Mouse (Mus musculus) stomach, embryonic 14.5 days (tissue): ENCODE measurements around the gene Gm20696. TPM values are rescaled to one million over a fixed set of nuclear protein-coding genes. Genes with fewer than 3 reads are reported as not detected.

ENCODE experiments used
- ATAC-seq: fragments of 200-750 bp; cut with Nextera tagmentation; 2 replicates; pipeline ENCODE4 v1.8.0; 2017; ENCODE audit warnings: low read depth, moderate TSS enrichment; ENCODE audit not compliant: insufficient number of reproducible peaks, insufficient read depth, low FRiP score
- H3K27ac ChIP-seq: fragments of 300-500 bp; sonication (generic); 2 replicates; pipeline ENCODE4 v1.5.1; 2014; ENCODE audit warnings: mild to moderate bottlenecking, low read length, moderate library complexity, mixed read lengths
- H3K27me3 ChIP-seq: fragments of 300-500 bp; sonication (generic); 2 replicates; pipeline ENCODE4 v1.6.1; 2014; ENCODE audit warnings: low read length, control low read depth, mixed read lengths; ENCODE audit not compliant: control insufficient read depth, insufficient read depth
- H3K36me3 ChIP-seq: fragments of 300-500 bp; sonication (generic); 2 replicates; pipeline ENCODE4 v1.6.1; 2014; ENCODE audit warnings: mild to moderate bottlenecking, control low read depth, low read length, moderate library complexity, mixed read lengths; ENCODE audit not compliant: control insufficient read depth, insufficient read depth
- H3K4me1 ChIP-seq: fragments of 300-500 bp; sonication (generic); 2 replicates; pipeline ENCODE4 v1.6.1; 2014; ENCODE audit warnings: low read length, control low read depth, mixed read lengths; ENCODE audit not compliant: control insufficient read depth, insufficient read depth
- H3K4me2 ChIP-seq: fragments of 300-500 bp; sonication (generic); replicated peaks from 2 replicates; pipeline ENCODE4 v1.6.1; 2014; ENCODE audit warnings: low read depth, low read length, control low read depth
- H3K4me3 ChIP-seq: fragments of 300-500 bp; sonication (generic); 2 replicates; pipeline ENCODE4 v1.5.1; 2014; ENCODE audit warnings: low read depth, low read length, control low read depth
- H3K9ac ChIP-seq: fragments of 300-500 bp; sonication (generic); replicated peaks from 2 replicates; pipeline ENCODE4 v1.6.1; 2014; ENCODE audit warnings: low read depth, mild to moderate bottlenecking, control low read depth, low read length, moderate library complexity, mixed read lengths
- H3K9me3 ChIP-seq: fragments of 300-500 bp; sonication (generic); 2 replicates; pipeline ENCODE4 v1.6.1; 2016; ENCODE audit warnings: low read depth, low read length, control low read depth; ENCODE audit not compliant: control insufficient read depth
- WGBS: fragments of 180-500 bp; shearing (Covaris S2); extraction: QIAGEN DNeasy Blood & Tissue Kit; methylation state at CpG from one replicate; pipeline ENCODE4 v1.1.7; 2014; 5-methylcytosine and 5-hydroxymethylcytosine counted together
- polyA plus RNA-seq: library from polyadenylated mRNA; unstranded; fragments of >200 nt; fragmentation: Nextera tagmentation; extraction: Ambion mirVana; gene quantifications from 2 replicates; pipeline ENCODE4 v1.2.1, GENCODE M21; 2014

Gene Gm20696
- polyA plus RNA-seq, 1 experiment from 2014 or later: 7.0 TPM

DNA sequence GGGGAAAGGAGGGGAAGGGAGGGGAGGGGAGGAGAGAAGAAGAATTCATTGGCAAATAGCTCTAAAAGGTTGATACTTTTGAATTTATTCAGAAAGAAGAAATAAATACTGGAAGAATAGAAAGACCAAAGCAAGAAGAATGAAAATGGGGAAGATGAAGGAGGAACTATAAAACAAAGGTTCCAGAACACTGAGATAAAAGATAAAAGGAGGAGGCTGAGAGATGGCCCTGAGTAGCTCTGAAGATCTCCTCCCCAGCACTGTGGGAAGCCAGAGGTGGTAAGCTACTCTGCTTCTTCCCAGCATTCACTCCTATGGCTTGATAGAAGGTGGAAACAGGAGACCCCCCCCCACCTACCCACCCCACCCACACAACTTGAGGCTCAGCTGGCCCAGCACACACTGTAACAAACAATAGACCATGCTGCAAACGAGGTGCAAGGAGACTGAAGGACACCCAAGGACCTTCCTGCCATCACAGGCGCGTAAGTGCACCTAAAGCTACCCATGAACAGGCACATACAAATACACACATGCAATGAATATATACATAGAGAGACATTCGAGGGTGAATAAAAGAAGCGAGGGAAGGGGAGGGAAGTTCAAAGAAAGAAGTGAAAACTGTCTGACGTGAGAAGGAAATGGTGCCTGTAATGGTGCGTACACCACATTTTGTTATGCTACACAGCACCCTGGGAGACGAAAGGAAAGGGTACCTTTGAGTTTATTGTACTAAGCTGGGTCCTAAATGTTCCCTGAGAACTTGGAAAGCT is 344.3 kb downstream of the Gm20696 start:
- ATAC-seq: no peak
- no peak overlapping the region for H3K4me3 ChIP-seq
- H3K27me3 ChIP-seq: no peaks in the 10 kb centered on the region
- 78% methylated on average over 8 of the region's 8 CpGs for WGBS
- 0 out of 2 replicates have a peak, but pooled peaks cover 9% of the 10 kb centered on the region for H3K4me1 ChIP-seq
- H3K36me3 ChIP-seq: no peaks in the 10 kb centered on the region
- no peak overlapping the region for H3K4me2 ChIP-seq
- no peak overlapping the region for H3K27ac ChIP-seq
- no peak overlapping the region for H3K9ac ChIP-seq
- no peaks in the 10 kb centered on the region for H3K9me3 ChIP-seq

DNA sequence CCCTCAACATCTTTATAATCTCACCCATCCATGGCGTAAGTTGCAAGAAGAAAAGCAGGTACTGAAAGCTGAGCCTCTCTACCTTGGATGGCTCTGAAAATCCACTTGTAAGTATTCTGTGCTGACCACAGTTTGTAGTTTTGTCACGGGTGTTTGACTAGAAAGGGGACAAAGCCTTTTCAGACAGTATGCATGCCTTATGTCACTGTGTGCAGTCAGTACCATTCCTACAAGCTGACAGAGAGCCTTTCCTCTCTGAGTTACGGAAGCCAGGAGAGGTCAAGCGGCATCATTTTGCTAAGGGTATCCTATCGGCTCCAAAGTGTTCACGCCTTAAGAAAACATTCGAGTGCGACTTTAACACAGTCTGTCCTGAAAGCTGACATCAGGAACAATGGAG is 346.2 kb downstream of the Gm20696 start:
- H3K9ac ChIP-seq: no peak overlapping the region
- no peaks in the 10 kb centered on the region for H3K27me3 ChIP-seq
- 0 out of 2 replicates have a peak, but pooled peaks cover 6% of the 10 kb centered on the region for H3K4me1 ChIP-seq
- H3K9me3 ChIP-seq: no peaks in the 10 kb centered on the region
- H3K4me3 ChIP-seq: no peak overlapping the region
- H3K4me2 ChIP-seq: no peak overlapping the region
- WGBS: 60% methylated on average over 8 of the region's 8 CpGs
- no peak for ATAC-seq
- H3K27ac ChIP-seq: no peak overlapping the region
- H3K36me3 ChIP-seq: no peaks in the 10 kb centered on the region

DNA sequence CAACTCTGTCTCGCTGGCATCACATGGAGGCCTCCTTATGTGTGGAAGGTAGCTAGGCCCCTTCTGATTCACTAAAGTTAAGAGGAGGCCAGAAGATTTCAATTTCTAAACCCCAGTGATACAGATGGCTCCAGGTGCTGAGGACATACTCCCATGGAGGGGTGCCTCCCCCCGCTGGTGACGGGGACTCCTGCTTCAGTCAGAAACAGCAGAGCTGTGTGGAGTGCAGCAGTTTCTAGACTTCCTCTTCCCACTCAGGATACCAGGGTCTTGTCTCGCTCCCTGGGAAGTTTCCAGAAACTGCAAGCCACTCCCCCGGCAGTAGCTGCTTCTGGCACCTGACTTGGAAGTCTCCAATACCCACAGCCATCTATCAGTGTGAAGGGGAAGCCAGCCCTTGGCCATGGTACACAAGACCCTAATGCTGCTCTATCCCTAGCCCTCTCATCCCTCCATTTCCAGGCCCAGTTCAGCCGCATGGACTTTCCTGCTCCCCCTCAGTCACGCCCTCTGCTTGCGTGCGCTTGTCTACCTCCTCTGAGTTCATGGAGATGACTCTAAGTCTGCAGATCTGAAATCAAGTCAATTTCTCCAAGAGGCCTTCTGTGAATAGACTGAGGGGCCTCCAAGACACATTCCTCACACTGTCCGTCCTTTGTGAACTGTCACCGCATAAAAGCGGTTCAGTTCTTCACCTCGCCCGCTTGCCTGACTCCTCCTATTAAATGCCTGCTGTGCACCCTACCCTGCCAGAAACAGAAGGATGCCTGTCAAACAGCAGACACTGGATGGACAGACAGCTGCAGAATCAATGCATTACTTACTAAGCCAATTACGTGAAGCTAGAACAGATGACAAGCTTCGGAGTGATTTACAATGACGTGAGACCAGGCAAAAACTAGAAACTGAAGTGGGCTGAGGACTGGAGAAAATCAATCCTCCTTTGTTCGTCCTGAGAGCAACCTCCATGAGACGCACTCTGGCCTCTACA is 346.9 kb downstream of the Gm20696 start:
- Histone ChIP-seq H3K9ac (no peak overlapping the region), H3K36me3 (no peaks in the 10 kb centered on the region), H3K4me3 (no peak overlapping the region), H3K27ac (no peak overlapping the region), H3K4me2 (no peak overlapping the region), H3K27me3 (no peaks in the 10 kb centered on the region), H3K4me1 (0 out of 2 replicates have a peak, but pooled peaks cover 6% of the 10 kb centered on the region), H3K9me3 (no peaks in the 10 kb centered on the region)
- ATAC-seq: no peak
- WGBS: 72% methylated on average over 19 of the region's 19 CpGs

DNA sequence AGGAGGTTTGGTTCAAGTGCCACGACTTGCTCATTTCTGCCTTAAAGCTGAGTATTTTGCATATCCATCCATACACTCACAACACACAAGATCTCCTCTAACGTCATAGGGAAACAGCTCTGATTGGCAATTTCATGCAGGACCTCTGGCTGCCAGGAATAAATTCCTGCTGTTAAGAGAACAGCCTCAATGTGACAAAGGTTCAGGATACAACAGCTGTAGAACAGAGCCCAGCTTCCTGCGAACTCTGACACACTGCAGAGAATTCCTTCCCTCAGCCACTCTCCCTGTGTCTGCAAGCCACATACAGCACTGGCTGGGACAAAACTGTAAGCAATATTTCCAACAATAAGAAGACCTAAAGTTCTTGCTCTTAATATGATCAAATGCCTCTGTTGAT is 351.9 kb downstream of the Gm20696 start:
- H3K27ac ChIP-seq: no peak overlapping the region

DNA sequence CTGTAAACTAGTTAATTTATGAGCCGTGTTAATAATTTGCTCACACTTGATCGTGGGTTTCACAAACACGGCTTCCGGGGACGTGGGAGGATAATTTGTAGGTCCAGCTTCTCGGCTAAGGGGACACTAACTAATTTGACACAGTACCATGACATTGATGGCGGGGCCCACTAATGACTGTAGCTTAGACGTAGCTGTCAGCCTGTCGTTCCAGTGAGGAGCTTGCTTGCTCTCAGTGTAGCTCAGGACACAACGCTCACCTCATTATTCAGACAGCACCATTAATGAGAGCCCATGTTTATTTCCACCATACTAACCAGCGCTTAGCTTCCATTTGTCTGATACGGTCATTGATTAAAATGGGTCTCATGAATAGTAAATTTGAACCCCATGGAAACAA is 356.1 kb downstream of the Gm20696 start:
- ATAC-seq: no peak
- no peak overlapping the region for H3K9ac ChIP-seq
- no peak overlapping the region for H3K27ac ChIP-seq
- 83% methylated on average over 12 of the region's 12 CpGs for WGBS
- no peaks in the 10 kb centered on the region for H3K36me3 ChIP-seq
- no peaks in the 10 kb centered on the region for H3K27me3 ChIP-seq
- H3K4me3 ChIP-seq: no peak overlapping the region
- H3K9me3 ChIP-seq: no peaks in the 10 kb centered on the region
- H3K4me2 ChIP-seq: no peak overlapping the region
- H3K4me1 ChIP-seq: no peaks in the 10 kb centered on the region

More for the DNA sequence above, 351.9 kb downstream of the Gm20696 start:
- Histone ChIP-seq H3K4me1 (no peaks in the 10 kb centered on the region), H3K4me2 (no peak overlapping the region), H3K36me3 (no peaks in the 10 kb centered on the region), H3K27me3 (no peaks in the 10 kb centered on the region), H3K9me3 (no peaks in the 10 kb centered on the region), H3K4me3 (no peak overlapping the region), H3K9ac (no peak overlapping the region)
- no peak for ATAC-seq
- WGBS: 58% methylated on average over 3 of the region's 3 CpGs

DNA sequence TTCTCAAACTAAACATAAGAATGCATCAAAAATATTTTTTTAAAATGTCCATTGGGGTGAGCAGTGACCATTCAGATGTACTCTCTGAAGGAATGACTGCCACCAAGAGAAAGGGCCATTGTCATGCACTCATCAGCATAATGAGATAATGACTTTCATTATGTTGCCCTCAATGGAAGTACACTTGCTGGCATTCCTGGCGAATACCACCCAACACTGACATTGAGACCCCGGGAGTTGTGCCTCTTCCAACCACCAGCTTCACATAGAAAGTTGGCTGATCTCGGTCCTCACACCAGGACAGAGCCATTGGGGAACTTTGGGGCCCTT is 356.5 kb downstream of the Gm20696 start:
- H3K9ac ChIP-seq: no peak overlapping the region
- no peaks in the 10 kb centered on the region for H3K9me3 ChIP-seq
- ATAC-seq: no peak
- H3K4me3 ChIP-seq: no peak overlapping the region
- 87% methylated on average over 3 of the region's 3 CpGs for WGBS
- no peaks in the 10 kb centered on the region for H3K27me3 ChIP-seq
- H3K36me3 ChIP-seq: no peaks in the 10 kb centered on the region
- no peak overlapping the region for H3K27ac ChIP-seq
- H3K4me1 ChIP-seq: no peaks in the 10 kb centered on the region
- no peak overlapping the region for H3K4me2 ChIP-seq

DNA sequence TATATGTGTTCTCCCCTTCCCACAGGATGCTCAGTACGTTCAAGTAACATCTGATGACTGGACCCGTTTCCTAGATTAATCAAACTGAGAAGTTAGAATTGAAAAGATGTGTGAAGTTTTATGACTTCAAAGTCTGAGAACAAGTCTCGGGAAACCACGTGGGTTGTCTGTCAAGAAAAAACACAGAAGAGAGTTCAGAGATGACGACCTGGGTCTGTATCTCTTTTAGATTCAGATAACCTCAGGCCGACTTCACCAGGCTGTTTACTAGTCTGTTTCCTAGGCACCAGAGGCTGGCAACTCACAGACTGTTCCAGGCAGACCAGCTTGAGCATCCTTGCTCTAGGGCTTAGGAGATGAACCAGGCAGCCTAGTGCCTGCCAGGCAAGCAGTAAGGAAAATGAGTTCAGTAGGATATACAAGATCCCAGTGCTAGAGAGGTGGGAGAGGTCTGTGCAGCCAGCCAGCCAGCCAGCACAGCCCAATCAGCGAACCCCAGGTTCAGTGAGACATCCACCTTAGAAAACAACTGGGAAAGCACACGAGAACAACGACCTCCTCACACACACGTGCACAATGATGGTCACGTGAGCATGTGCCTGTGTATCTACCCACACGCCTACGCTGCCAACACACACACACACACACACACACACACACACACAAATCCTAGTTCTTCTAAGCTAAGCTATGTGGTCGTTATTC is 357.0 kb downstream of the Gm20696 start:
- 78% methylated on average over 14 of the region's 14 CpGs for WGBS

DNA sequence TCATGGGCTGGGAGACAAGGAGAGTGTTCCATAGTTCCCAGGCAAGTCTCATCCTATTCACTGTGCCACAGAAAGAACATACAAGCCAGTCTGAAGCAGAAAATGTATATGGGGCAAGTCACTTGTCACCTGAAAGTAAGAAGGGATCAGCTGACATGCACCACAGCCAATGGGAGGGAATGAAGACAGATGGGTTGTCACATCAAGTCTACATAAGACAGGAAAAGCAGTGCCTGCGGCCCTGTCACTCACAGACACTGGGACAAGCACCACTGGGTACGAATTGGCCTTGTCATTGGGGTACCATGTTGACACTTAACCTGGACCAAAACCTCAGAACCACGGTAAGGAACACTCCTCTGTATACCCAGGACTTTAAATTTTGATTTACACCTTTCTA is 360.8 kb downstream of the Gm20696 start:
- ATAC-seq: no peak
- Histone ChIP-seq H3K4me2 (no peak overlapping the region), H3K9ac (no peak overlapping the region), H3K27me3 (no peaks in the 10 kb centered on the region), H3K4me3 (no peak overlapping the region), H3K4me1 (no peaks in the 10 kb centered on the region), H3K36me3 (no peaks in the 10 kb centered on the region), H3K27ac (no peak overlapping the region), H3K9me3 (no peaks in the 10 kb centered on the region)
- WGBS: 85% methylated on average over 3 of the region's 3 CpGs

More for the DNA sequence above, 357.0 kb downstream of the Gm20696 start:
- Histone ChIP-seq H3K9me3 (no peaks in the 10 kb centered on the region), H3K9ac (no peak overlapping the region), H3K27ac (no peak overlapping the region), H3K4me1 (no peaks in the 10 kb centered on the region), H3K36me3 (no peaks in the 10 kb centered on the region), H3K4me2 (no peak overlapping the region), H3K4me3 (no peak overlapping the region), H3K27me3 (no peaks in the 10 kb centered on the region)
- no peak for ATAC-seq
